Mouse (Mus musculus) spleen, postnatal 4 days (tissue): Measurements from ENCODE around the gene Nelfe.
"Not testable (repeated sequence)": the region's sequence is repeated elsewhere in the genome, so short reads cannot be mapped to it uniquely, and the experiment has no call there.

Experiments used
- DNase-seq, 2 experiments: peaks; one replicate each; pipeline ENCODE4 v3.0.0; 2022; ENCODE audit warnings: low spot score in 2 of 2

The Nelfe gene

GRCm38 (mm10) chr17:34893072-34893824 is 43.1 kb downstream of the Nelfe start:
- DNase-seq: no peak

- DNase-seq: peak; percentile 90 to 95
These were observed 43.9 kb downstream of the Nelfe start for GRCm38 (mm10) chr17:34894074-34894597.

GRCm38 (mm10) chr17:34894801-34895530 is 44.8 kb downstream of the Nelfe start:
- DNase-seq: peak; percentile 52 to 77

- DNase-seq: no peak
These were observed 45.5 kb downstream of the Nelfe start for GRCm38 (mm10) chr17:34895724-34896123.

- no peak for DNase-seq
These were observed 46.2 kb downstream of the Nelfe start for GRCm38 (mm10) chr17:34896366-34896765.

GRCm38 (mm10) chr17:34897373-34898159 is 47.4 kb downstream of the Nelfe start:
- peak in 1 of 2 experiments; percentile 67 for DNase-seq

GRCm38 (mm10) chr17:34898160-34898586 is 48.0 kb downstream of the Nelfe start, which contains the start of the genes C2 and Ehmt2:
C2 (minus strand) TSS chr17:34898265.
Ehmt2 (plus strand) TSS chr17:34898469.
- DNase-seq: peak; percentile 75 to 89

- DNase-seq: peak in 1 of 2 experiments; percentile 71
These were observed 48.5 kb downstream of the Nelfe start for GRCm38 (mm10) chr17:34898706-34899052.

- DNase-seq: peak; percentile 45 to 80
These were observed 49.1 kb downstream of the Nelfe start for GRCm38 (mm10) chr17:34899053-34899889.

GRCm38 (mm10) chr17:34899890-34900243 is 49.7 kb downstream of the Nelfe start:
- DNase-seq: no peak

- DNase-seq: not testable (repeated sequence)
These were observed 50.6 kb downstream of the Nelfe start for GRCm38 (mm10) chr17:34900826-34901225.

GRCm38 (mm10) chr17:34901948-34902347 is 51.8 kb downstream of the Nelfe start:
- DNase-seq: not testable (repeated sequence)

- DNase-seq: no peak
These were observed 52.7 kb downstream of the Nelfe start for GRCm38 (mm10) chr17:34902895-34903294.
